Mouse (Mus musculus) spleen, postnatal 14 days (tissue): Measurements from ENCODE around the gene Robo3.

Source experiments
- DNase-seq, 2 experiments: peaks; one replicate each; pipeline ENCODE4 v3.0.0; 2021 to 2022; ENCODE audit warnings: low spot score in 2 of 2

The Robo3 gene

GRCm38 (mm10) chr9:37368081-37368830 lies 64.8 kb downstream of the Robo3 start:
- no peak for DNase-seq

DNA sequence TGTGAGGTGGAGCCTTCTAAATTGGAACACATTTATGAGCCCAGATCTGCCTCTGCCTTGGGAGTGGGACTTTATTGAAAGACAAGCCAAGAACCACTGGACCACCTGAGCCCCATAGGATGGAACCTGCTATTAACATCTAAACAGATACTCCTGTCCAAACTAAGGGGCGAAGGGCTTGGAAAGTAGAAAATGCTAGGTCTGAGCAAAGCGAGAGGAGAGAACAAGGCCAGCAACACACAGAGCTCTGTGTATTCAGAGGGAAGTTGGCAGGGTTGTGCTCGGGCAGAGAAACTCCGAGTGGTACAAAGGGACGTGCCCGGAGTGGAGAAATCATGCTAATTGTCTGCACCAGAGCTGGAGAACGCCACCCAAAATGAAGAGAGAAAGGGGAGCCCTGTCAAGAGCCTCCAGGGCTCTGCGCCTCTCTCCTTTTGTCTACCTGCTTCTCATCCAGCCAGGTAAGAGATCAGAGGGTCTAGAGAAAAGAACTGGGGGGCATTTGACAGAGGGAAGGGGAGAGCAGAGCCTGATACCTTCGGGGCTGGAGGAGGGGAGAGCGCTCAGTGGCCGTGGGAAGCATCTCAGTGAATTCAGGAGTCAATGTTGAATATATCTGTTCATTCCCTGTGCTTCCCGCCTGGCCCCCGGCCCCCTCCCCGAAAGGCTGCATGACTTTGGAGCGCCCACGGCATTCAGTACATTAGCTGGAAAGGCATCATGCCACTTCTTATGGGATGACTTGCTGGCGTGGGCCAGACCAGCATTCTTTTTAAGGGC lies 65.6 kb downstream of the Robo3 start, which contains the start of gene Hepacam:
Hepacam (plus strand) TSS at position 51 of the 780 bp plus-strand sequence.
- DNase-seq: no peak

DNA sequence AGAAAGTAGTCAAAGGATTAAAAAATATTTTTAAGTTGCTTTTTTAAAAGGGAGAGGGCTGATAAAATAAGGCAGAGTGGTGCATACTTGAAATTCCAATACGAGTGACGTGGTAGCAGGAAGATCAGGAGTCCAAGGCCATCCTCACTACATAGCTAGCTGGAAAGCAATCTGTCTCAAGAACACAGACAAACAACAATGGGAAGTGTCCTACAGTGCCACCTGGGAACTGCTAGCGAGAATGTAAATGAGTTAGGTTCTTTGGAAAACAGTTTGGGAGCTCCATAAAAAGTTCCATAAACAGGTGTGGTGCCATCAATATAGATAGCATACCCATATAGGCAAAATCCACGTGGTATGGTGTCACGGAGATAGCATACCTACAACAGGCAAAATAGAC lies 67.3 kb downstream of the Robo3 start:
- DNase-seq: no peak
